Mouse (Mus musculus) heart, embryonic 10.5 days (tissue): Measurements from ENCODE around the gene Ctnnbip1. TPM values are rescaled to one million over a fixed set of nuclear protein-coding genes. Genes with fewer than 3 reads are reported as not detected.

Experiments used
- DNase-seq: peaks from one replicate; pipeline ENCODE4 v3.0.0-alpha.2; 2017; ENCODE audit warnings: low spot score
- H3K27ac ChIP-seq: fragments of 300-500 bp; sonication (generic); 2 replicates; pipeline ENCODE4 v1.5.1; 2016; ENCODE audit warnings: mild to moderate bottlenecking
- H3K27me3 ChIP-seq: fragments of 300-500 bp; sonication (generic); 2 replicates; pipeline ENCODE4 v1.6.1; 2016; ENCODE audit warnings: mild to moderate bottlenecking; ENCODE audit not compliant: poor library complexity, insufficient read depth, severe bottlenecking
- H3K36me3 ChIP-seq: fragments of 300-500 bp; sonication (generic); 2 replicates; pipeline ENCODE4 v1.6.1; 2016; ENCODE audit warnings: mild to moderate bottlenecking, moderate library complexity
- H3K4me1 ChIP-seq: fragments of 300-500 bp; sonication (generic); 2 replicates; pipeline ENCODE4 v1.6.1; 2016; ENCODE audit warnings: mild to moderate bottlenecking
- H3K4me3 ChIP-seq: fragments of 300-500 bp; sonication (generic); 2 replicates; pipeline ENCODE4 v1.5.1; 2016; ENCODE audit warnings: mild to moderate bottlenecking, moderate library complexity
- H3K9me3 ChIP-seq: fragments of 300-500 bp; sonication (generic); 2 replicates; pipeline ENCODE4 v1.6.1; 2016; ENCODE audit warnings: mild to moderate bottlenecking, moderate library complexity
- WGBS: fragments of 180-500 bp; shearing (Covaris S2); methylation state at CpG from one replicate; pipeline ENCODE4 v1.1.7; 2016; 5-methylcytosine and 5-hydroxymethylcytosine counted together
- polyA plus RNA-seq: library from polyadenylated mRNA; unstranded; fragments of >200 nt; fragmentation: Nextera tagmentation; extraction: Ambion mirVana; gene quantifications from 2 replicates; pipeline ENCODE4 v1.2.1, GENCODE M21; 2016

Ctnnbip1 gene
- polyA plus RNA-seq, 1 experiment from 2014 or later: 49.9 TPM

DNA sequence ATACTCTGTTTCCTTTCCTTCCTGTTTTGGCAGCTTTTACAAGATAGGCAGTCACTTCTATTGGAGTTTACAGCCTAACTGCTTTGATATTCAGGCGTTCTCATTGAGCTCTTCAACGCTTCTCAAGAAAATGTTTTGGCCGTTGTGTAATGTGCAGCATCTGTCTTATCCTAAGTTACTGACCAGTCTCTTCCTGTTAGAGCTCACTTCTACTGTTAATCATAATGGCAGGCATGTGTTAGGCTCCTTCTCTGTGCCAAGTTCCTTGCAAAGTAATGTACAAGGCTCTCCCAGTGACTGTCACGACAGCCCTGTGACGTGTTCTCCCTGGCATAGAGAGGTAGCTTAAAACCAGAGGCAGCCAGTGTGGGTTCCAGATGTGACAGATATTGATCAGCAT lies 33.7 kb downstream of the Ctnnbip1 start:
- Histone ChIP-seq H3K4me1 (peaks cover 21% of the 10 kb centered on the region; the same call in 1 of the 2 replicates), H3K36me3 (peaks cover 25% of the 10 kb centered on the region), H3K27me3 (no peaks in the 10 kb centered on the region), H3K9me3 (no peaks in the 10 kb centered on the region), H3K4me3 (no peak overlapping the region), H3K27ac (no peak overlapping the region)
- DNase-seq: no peak
- 80% methylated on average over 5 of the region's 5 CpGs for WGBS

GRCm38 (mm10) chr4:149553834-149554233 lies 35.8 kb downstream of the Ctnnbip1 start:
- Histone ChIP-seq H3K36me3 (peaks cover 13% of the 10 kb centered on the region), H3K9me3 (no peaks in the 10 kb centered on the region), H3K27me3 (no peaks in the 10 kb centered on the region), H3K27ac (no peak overlapping the region), H3K4me1 (peaks cover 35% of the 10 kb centered on the region), H3K4me3 (no peak overlapping the region)
- 74% methylated on average over 7 of the region's 7 CpGs for WGBS
- DNase-seq: no peak

GRCm38 (mm10) chr4:149556111-149556510 lies 38.1 kb downstream of the Ctnnbip1 start:
- Histone ChIP-seq H3K27me3 (no peaks in the 10 kb centered on the region), H3K9me3 (no peaks in the 10 kb centered on the region), H3K4me1 (peaks cover 35% of the 10 kb centered on the region), H3K4me3 (no peak overlapping the region), H3K36me3 (peaks cover 17% of the 10 kb centered on the region), H3K27ac (no peak overlapping the region)
- WGBS: 67% methylated on average over 4 of the region's 4 CpGs
- no peak for DNase-seq

DNA sequence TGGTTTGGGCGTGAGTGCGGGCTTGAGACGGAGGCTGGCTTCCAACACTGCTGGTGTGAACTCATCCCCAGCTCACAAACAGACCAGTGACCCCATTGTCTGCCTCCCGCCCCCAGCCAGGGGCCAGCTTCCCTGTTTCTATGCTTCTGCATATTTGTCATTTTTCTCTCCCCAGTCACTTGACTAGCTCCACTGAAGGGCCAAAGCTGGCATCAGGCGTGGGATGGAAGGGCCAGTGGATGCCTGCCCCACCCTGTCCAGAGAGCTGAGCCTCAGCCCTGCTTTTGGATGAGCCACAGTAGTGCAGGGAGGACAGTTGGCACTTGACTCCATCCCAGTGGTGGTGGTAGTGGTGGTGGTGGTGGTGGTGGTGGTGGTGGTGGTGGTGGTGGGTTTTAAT lies 39.9 kb downstream of the Ctnnbip1 start:
- no peaks in the 10 kb centered on the region for H3K27me3 ChIP-seq
- H3K9me3 ChIP-seq: no peaks in the 10 kb centered on the region
- WGBS: 77% methylated on average over 5 of the region's 5 CpGs
- no peak overlapping the region for H3K4me3 ChIP-seq
- 0 out of 2 replicates have a peak overlapping the region, but pooled peaks have one; percentile 5 for H3K27ac ChIP-seq
- no peak for DNase-seq
- peaks cover 17% of the 10 kb centered on the region for H3K36me3 ChIP-seq
- peaks cover 49% of the 10 kb centered on the region for H3K4me1 ChIP-seq

DNA sequence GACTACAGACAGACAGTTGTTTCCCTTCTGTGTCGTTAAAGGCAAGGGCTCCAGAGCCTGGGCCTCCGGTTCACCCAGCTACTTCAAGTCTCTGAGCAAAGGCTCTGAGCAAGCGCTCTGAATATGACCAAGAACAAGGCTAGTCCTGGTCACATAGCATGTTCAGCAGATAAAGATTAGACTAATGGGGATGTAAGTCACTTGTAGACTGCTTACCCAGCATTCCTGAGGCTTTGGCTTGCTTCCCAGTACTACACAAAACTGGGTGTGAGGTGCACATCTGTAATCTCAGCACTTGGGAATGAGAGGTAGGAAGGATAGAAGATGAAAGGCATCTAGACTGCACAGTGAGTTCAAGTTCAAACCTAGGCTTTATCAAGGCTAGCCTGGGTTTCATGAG lies 40.4 kb downstream of the Ctnnbip1 start:
- Histone ChIP-seq H3K27me3 (no peaks in the 10 kb centered on the region), H3K36me3 (peaks cover 17% of the 10 kb centered on the region), H3K4me1 (peaks cover 52% of the 10 kb centered on the region), H3K27ac (0 out of 2 replicates have a peak overlapping the region, but pooled peaks have one; percentile 5), H3K4me3 (no peak overlapping the region), H3K9me3 (no peaks in the 10 kb centered on the region)
- WGBS: 80% methylated on average over 3 of the region's 3 CpGs
- no peak for DNase-seq

- no peak for DNase-seq
- WGBS: 70% methylated on average over 4 of the region's 4 CpGs
- Histone ChIP-seq H3K9me3 (no peaks in the 10 kb centered on the region), H3K4me1 (peaks cover 61% of the 10 kb centered on the region), H3K4me3 (no peak overlapping the region), H3K36me3 (peaks cover 22% of the 10 kb centered on the region), H3K27ac (no peak overlapping the region), H3K27me3 (no peaks in the 10 kb centered on the region)
These were observed 43.4 kb downstream of the Ctnnbip1 start for GRCm38 (mm10) chr4:149561392-149561791.

DNA sequence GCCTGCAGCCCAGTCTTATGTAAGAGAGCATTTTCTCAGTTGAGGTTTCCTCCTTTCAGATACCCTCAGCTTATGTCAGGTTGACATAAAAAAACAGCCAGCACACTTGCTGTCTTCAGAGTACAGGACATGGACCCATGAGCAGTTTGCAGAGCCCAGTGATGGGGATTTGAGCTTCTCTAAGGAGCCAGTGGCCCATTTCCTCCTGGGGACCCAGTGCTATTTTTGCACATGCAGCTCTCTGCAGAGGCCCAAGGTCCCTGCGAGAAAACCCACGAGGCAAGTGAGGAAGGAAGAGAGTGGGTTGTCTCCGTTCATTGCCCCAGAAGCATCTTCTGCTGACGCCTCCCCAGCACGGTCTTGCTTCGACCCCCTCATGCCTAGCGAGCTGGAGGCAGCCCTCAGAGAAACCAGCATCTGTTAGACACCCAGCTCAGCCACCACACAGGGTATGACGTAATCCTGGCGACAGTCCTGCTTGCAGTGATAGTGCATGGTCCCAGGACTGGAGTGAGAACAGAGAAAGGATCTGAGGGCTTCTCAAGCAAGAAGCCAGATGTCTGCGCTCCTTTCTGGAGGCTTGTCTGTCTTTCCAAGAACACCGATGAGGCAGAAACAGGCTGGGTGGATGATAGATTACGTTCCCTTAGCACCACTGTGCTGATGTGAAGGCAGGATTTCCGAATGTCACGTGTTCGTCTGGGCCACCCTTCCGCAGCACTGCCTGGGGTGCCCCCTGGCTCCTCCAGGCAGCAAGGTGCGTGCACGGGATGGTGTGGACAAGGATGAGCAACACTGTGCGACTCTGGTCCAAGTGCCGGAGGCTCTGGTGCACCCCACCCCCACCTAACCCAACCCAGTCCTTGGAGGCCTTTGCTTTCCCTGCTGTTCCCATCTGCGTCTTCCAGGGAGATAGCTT lies 44.2 kb downstream of the Ctnnbip1 start:
- H3K4me1 ChIP-seq: peaks cover 66% of the 10 kb centered on the region
- no peaks in the 10 kb centered on the region for H3K9me3 ChIP-seq
- H3K27ac ChIP-seq: peak overlapping the region; percentile 66
- H3K4me3 ChIP-seq: no peak overlapping the region; the same call in 1 of the 2 replicates
- 54% methylated on average over 21 of the region's 21 CpGs for WGBS
- H3K27me3 ChIP-seq: no peaks in the 10 kb centered on the region
- DNase-seq: no peak
- H3K36me3 ChIP-seq: peaks cover 23% of the 10 kb centered on the region

GRCm38 (mm10) chr4:149562905-149563347 lies 44.9 kb downstream of the Ctnnbip1 start:
- Histone ChIP-seq H3K4me3 (no peak overlapping the region), H3K27me3 (no peaks in the 10 kb centered on the region), H3K36me3 (peaks cover 23% of the 10 kb centered on the region), H3K27ac (peak overlapping the region; percentile 66; the same call in 1 of the 2 replicates), H3K4me1 (peaks cover 68% of the 10 kb centered on the region), H3K9me3 (no peaks in the 10 kb centered on the region)
- 47% methylated on average over 7 of the region's 7 CpGs for WGBS
- no peak for DNase-seq

DNA sequence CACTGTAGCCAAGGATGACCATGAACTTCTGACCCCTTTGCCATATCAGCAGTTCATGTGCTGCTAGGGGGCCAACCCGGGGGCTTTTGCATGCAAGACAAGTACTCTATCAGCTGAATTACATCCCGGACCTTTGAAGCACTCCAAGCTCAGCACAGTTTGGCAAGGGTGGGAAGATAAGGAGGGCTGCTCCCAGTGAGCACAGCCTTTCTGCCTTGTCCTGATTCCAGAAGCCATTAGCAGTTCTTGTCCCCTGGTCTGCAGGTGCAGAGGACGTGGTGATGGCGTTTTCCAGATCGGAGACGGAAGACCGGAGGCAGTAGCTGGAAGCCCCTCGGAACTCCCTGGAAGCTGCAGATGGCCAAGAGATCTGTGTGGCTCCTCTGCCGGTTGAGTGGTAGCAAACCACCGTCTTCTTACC lies 45.9 kb downstream of the Ctnnbip1 start:
- Histone ChIP-seq H3K9me3 (no peaks in the 10 kb centered on the region), H3K4me1 (peaks cover 68% of the 10 kb centered on the region), H3K4me3 (peak overlapping the region; percentile 25), H3K36me3 (peaks cover 23% of the 10 kb centered on the region), H3K27me3 (0 out of 2 replicates have a peak, but pooled peaks cover 5% of the 10 kb centered on the region), H3K27ac (peak overlapping the region; percentile 63)
- WGBS: 46% methylated on average over 10 of the region's 10 CpGs
- no peak for DNase-seq

- Histone ChIP-seq H3K4me3 (peak overlapping the region; percentile 25), H3K36me3 (peaks cover 19% of the 10 kb centered on the region), H3K9me3 (no peaks in the 10 kb centered on the region), H3K27ac (peak overlapping the region; percentile 72), H3K27me3 (peaks cover 10% of the 10 kb centered on the region), H3K4me1 (peaks cover 68% of the 10 kb centered on the region)
- peak; percentile 87 for DNase-seq
- 59% methylated on average over 20 of the region's 20 CpGs for WGBS
These were observed 46.7 kb downstream of the Ctnnbip1 start for GRCm38 (mm10) chr4:149564452-149565407.

DNA sequence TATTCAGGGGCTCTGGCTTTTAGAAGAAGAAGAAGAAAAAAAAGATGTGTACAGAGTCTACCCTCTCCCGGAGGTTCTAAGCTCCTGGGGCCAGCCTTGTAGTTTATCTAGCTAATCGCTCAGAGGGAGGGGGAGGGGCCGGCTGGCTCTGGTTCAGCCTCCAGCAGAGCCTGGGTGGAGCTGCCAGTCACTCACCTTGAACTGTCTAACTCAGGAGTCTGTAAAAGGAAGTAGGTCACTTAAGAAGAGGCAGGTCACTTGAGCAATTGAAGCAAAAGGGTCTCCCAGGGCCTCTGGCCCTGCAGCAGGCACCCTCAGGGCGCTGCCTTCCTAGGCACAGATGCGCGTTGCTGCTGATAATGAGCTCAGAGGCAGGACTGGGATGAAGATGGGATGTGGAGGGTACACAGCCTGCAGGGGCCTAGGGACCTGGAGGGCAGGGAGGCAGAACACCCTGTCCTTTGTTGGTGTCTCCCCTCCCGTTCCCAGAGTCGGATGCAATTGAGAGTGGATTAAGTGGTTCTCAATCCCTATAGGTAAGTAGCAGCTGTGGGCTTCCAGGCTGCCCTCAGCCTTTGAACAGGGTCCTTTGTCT lies 49.5 kb downstream of the Ctnnbip1 start:
- no peak for DNase-seq
- peaks cover 81% of the 10 kb centered on the region for H3K4me1 ChIP-seq
- peaks cover 38% of the 10 kb centered on the region for H3K27me3 ChIP-seq
- WGBS: 13% methylated on average over 8 of the region's 8 CpGs
- H3K9me3 ChIP-seq: no peaks in the 10 kb centered on the region
- no peak overlapping the region for H3K4me3 ChIP-seq
- H3K27ac ChIP-seq: 0 out of 2 replicates have a peak overlapping the region, but pooled peaks have one; percentile 3
- peaks cover 13% of the 10 kb centered on the region for H3K36me3 ChIP-seq

- DNase-seq: no peak
- Histone ChIP-seq H3K4me3 (no peak overlapping the region), H3K9me3 (no peaks in the 10 kb centered on the region), H3K27me3 (peaks cover 48% of the 10 kb centered on the region), H3K4me1 (peaks cover 76% of the 10 kb centered on the region), H3K36me3 (peaks cover 13% of the 10 kb centered on the region), H3K27ac (no peak overlapping the region)
- 60% methylated on average over 6 of the region's 6 CpGs for WGBS
These were observed 50.6 kb downstream of the Ctnnbip1 start for GRCm38 (mm10) chr4:149568622-149569021.
